Mouse (Mus musculus) 416B (cell line): ENCODE measurements around the gene Slc36a3.

Experiments used
- DNase-seq: peaks from one replicate; pipeline ENCODE4 v3.0.0; 2011; ENCODE audit warnings: low read depth

Slc36a3 gene

DNA sequence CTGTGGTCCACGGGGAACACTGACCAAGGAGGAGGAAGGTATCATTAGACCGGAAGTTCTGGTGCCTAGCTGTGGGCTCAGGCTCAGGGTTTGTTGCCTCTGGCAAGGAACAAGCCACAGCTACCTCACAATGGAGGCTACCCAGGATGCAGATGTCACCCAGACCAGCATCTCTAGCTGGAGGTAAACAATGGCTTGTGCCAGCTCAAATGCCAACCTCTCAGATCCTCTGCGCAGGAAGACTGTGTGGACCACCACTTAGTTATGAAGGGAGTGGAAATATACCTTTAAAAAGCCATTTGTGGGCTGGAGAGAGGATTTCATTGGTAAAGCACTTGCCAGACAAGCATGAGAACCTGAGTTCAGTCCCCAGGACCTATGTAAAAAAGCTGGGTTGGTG, at the start of gene Slc36a3:
Gene Slc36a3 (minus strand): TSS at position 101 of the 400 bp plus-strand sequence.
- no peak for DNase-seq

DNA sequence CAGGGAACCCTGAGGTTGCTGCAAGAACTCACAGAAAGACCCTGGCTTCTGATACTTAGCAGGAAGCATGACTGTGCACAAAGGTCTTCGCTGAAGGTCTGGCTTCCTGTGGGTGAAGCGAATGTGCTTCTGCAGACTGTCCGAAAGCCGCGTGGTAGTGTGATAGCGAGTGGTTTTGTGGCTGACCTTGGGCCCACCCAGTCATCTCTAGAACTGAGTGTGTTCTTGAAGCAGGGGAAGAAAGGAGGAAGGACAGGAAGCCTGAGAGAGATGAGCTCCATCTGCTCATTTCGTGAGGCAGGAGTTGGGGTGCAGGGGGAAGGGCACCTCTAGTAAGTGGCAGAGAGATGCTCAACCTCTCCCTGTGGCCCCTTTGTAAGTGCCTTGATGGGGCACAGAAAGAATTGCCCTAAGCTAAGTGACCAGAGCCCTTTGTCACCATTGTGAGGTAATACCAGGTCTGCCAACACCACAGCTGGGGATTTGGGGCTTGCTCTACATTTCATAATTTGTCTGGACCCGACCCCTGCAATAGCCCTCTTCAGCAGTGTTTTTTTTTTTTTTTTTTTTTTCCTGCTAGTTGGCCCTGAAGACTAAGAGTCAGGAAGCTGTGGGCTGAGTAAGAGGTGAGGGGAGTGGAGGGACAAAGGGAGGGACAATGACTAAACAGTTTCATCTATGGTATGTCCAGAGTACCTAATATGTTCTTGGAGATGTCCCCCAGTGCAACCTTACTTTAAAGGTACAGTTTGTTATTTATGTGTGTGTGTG, 46.4 kb upstream of the Slc36a3 start:
- peak; percentile 99 for DNase-seq

DNA sequence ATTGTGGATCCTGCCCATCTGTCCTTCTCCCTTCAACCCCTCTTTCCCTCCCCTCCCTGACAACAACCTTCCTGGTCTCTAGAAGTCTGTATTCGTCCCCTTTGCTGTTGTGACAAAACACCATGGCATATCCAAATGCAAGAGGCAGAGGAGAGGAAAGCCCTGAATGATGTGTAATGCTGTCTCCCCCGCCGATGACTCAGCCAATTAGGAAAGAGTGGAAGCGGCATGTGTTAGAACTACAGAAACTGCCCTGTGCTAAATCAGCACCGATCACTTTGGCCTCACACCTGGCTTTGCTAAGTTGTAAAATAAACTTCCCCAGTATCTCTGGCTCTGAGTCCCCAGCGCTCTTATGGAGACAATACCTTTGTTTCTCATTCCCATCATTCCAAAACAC, 45.6 kb upstream of the Slc36a3 start:
- DNase-seq = peak; percentile 87

DNA sequence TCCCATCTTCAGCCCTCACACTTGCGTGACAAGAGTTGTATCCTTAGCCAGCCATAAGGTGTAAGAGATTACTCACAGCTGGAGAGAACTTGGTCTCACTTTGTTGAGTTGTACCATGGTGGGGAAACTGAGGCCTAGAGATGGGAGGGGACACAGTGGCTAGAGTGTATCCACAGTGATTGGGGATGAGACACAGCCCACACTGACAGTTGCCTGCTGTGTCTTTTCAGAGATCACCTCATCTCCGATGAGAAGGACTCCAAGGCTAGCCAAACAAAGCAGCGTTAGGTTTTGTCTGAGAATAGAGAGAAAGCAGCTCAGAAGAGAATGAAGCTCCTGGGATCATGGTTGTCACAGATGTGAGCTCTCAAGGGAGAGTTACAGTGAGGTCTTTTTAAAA, 38.7 kb upstream of the Slc36a3 start:
- DNase-seq = no peak

DNA sequence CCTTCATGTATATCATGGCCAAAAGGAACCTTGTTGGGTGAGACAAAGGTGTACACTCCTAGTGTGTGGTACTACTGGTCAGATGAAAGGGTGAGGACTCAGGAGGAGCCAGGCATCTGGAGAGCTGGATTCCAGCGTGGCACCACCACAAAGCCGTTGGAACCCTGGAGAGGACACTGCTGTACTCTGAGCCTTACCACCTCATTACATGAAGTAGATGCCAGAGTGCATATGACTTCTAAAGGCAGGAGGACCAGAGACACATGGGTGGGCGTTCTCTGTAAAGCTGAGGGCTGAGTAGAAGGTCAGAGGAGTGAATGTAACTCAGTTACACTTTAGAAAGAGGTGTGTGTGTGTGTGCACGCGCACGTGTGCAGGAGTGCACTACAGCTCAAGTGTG, 36.3 kb upstream of the Slc36a3 start:
- no peak for DNase-seq

- peak; percentile 42 for DNase-seq
Observed at GRCm38 (mm10) chr11:55187292-55187691, 35.8 kb upstream of the Slc36a3 start.

- DNase-seq = peak; percentile 18
Observed at GRCm38 (mm10) chr11:55184733-55185291, 33.3 kb upstream of the Slc36a3 start, which contains the start of gene Slc36a2. Gene Slc36a2 (minus strand): TSS chr11:55185077.

DNA sequence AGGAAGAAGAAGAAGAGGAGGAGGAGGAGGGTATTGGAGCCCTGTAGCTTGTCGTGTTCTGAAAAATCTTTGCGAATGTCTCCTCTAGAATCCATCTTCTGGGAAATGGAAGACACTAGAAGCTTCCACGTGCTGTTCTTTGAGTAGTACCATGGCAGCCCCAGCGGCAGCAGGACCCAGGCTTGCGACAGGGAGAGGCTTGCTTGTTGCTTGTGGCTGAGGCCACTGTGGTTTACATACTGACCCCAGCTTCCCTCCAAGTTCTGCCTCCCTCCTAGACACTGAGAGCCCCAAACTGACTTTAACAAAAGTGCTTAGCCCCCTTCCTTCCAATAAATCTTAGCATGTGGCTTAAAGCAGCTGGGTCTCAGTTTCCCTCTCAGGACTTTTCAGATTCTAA, 32.7 kb upstream of the Slc36a3 start:
- peak; percentile 47 for DNase-seq

DNA sequence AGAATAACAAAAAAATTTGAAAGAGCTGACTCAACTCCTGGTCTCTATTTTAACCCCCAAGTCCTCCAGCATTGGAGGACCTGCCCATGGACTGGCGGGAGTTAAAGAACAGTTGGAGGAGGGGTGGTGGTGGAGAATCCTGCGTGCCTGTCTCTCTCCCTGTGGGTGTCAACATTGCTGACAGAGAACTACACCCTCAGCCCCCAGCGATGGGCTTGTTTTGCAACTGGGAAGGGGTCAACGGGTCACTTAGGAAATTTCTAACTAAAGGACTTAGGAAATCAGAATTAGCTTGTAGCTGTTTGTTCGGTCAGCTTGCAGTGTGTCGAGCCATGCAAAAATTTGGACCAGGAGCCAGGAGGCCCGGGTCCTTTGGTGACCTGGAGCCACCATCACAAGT, 31.6 kb upstream of the Slc36a3 start:
- DNase-seq = no peak

DNA sequence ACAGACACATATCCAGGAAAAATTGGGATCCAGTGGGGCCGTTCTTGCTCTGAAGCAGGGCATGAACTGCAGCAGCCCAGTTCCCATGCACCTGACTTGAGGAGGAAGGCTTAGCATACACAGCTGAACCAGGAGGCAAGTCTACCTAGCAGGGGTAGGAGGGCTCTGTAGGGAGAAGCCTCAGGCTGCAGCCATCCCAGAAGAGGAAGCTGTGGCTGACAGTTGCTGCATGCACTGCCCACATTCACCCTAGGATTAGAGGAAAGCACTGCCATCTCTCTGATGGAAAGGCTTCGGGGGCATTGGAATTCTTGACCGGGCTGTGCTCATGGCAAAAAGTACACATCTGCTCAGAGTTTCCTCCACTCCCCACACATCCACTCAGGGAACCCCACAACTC, 28.3 kb upstream of the Slc36a3 start:
- DNase-seq = no peak

DNA sequence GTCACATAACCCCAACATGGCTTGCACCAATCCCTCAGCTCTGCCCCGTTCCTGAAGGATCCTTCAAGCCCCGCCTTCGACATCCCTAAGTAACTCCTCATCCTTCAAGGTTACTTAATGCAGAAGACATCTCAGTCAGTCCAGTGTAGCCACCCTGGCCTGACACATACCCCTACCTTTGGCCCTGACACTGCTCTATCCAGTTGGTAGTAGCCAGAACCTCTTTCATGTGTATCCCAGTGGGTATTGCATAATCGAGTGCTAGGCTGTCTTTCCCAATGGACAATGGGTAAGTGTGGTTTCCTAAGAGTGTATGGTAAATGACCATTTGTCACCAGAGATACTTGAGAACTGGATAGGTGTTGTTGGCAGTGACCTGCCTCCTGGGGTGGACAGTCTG, 27.3 kb upstream of the Slc36a3 start:
- DNase-seq = no peak

DNA sequence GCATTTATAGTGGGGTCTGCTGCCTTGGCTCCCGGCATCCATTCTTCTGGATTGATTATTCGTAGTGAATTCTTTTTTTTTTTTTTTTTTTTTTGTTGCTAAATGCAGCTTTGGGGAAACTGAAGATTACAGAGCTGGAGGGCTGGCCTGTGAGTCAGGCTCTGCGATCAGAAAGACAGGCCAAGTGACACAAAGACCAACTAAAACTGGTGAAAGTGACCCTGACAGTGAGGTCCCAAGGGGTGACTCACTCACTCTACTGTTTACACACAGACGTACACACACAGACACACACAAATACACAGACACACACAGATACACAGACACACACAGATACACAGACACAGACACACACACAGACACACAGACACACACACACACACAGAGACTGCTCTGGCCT, 19.0 kb upstream of the Slc36a3 start:
- DNase-seq = no peak

DNA sequence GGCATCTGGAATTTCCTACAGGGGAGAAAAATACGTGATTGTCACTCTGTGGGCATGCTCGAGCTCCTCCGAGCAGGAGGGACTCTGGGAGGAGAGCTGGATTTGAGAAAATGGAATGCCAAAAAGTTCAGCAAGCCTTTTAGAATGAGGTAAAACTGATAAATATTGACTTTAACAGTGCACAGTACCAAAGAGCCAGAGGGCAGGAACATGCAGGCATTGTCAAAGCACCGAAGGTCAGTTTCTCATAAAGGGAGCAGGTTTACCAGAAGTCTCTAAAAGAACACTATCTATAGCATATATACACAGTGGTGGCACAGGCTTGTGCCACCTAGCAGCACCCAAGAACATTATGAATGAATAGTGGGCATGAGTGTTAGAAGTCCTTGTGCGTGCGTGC, 17.4 kb upstream of the Slc36a3 start:
- no peak for DNase-seq

- no peak for DNase-seq
Observed at GRCm38 (mm10) chr11:55168504-55168903, 17.0 kb upstream of the Slc36a3 start.

DNA sequence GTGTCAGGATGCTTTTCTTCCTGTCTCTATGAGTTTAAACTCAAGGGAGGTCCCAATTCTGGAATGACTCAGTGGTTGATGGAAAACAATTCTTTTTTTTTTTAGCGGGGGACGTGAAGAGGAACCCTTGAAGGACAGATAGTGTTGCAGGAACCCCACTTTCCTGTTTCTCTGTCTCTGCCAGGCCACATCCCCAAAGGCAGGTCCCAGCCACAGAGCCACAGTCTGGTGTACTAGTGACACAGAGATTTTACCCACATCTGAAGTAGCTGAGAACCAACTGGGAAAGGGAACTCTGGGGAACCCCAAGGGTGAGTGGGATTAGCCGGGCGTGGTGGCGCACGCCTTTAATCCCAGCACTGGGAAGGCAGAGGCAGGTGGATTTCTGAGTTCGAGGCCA, 14.2 kb upstream of the Slc36a3 start:
- DNase-seq = peak; percentile 69

DNA sequence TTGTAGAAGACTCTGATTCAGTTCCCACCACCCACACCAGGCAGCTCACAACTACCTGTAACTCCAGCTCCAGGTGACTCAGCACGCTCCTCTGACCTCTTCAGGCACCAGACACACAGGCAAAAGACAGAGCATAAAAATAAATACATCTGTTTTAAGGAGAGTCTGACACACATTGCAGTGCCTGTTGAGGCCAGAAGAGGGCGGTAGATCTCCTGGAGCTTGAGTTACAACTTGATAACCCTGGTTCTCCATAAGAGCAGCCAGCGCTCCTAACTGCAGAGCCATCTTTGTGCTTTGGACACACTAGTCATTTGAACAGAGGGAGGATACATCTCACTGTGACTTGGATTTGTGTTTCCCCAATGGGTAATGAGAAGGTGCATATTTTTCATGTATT, 13.2 kb upstream of the Slc36a3 start:
- peak; percentile 90 for DNase-seq

DNA sequence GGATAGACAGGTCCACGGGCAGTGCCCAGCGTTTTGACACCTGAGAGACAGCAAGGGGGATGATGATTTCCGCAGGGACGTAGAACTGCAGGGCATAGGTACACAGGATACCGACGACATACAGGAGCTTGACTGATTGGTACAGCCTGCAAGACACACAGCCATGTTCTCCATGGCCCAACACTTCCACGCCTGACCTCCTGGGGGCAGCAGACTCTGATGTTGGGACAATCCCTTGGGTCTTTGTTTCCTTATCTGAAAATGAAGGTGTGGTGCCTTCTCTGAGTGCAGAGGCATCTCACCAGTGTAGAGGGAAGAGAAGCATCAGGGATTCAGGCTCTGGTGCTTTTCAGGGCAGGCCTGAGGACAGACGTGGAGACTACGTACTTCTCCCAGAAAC, 11.2 kb upstream of the Slc36a3 start:
- DNase-seq = peak; percentile 79

DNA sequence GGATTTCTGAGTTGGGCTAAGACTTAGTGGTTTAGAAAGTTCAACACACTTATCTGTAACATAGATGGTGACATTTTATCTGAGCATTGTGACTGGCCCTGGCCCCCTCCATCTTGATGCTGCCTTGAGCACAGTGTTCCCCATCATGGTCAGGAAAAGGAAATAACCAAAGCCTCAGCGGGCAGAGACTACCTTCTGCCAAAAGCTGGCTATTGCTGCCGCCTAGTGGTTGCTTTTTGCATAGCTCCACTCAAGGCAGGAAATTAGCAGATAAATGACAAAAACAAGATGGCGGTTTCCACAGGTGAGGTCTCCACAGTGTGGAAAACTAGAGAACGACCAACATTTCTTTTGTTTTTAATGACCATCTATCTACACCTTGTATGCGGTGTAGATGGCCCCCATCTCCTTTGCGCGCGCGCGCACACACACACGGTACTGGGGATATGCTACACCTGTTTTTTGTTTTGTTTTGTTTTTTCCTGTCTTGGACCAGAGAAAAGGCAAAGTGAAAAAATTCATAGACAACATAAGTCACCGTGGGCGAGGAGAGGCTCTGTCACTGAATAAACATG, 7.4 kb upstream of the Slc36a3 start:
- DNase-seq = peak; percentile 91

DNA sequence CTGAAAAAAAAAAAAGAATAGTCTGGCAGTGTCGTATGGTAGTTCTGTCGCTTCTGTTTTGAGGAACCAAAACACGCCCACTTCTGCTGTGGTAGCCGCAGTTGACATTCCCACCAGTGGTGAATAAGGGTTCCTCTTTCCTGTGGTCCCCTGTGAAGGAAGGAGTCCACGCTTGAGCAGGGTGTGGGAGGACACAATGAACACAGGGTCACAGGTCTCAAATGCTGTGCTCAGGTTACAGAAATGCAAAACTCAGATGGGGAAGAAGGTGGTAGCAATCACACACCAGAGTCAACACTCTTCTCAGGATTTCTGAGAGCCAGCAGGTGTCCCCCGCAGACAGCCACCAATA, 3.5 kb upstream of the Slc36a3 start:
- DNase-seq = peak; percentile 94

DNA sequence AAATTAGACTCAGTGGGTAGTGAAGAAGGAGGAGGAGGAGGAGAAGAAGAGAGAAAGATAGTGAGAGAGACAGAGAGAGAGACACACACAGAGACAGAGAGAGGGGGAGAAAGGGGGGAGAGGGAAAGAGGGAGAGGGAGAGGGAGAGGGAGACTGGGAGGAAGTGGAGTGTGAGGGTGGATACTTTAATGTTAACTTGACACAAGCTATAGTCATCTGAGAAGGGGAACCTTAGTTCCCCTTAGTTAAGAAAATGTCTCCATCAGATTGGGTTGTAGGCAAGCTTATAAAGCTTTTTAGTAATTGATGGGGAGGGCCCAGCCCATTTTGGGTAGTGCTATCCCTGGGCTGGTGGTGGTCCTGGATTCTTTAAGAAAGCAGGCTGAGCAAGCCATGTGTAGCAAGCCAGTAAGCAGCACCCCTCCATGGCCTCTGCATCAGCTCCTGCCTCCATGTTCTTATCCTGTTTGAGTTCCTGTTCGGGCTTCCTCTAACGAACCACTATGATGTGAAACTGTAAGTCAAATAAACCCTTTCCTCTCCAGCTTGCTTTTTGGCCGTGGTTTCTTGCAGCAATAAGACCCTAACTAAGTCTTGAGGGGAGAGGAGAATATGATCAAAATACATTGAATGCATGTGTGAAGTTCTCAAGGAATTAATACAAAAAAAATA, 3.0 kb upstream of the Slc36a3 start:
- DNase-seq = no peak

- no peak for DNase-seq
Observed at GRCm38 (mm10) chr11:55148461-55148860, 3.0 kb downstream of the Slc36a3 start.

GRCm38 (mm10) chr11:55147423-55147822, 4.1 kb downstream of the Slc36a3 start:
- peak; percentile 63 for DNase-seq

GRCm38 (mm10) chr11:55146855-55147254, 4.7 kb downstream of the Slc36a3 start:
- no peak for DNase-seq
